Mouse (Mus musculus) megakaryocyte, adult 5-6 weeks (primary cell): Measurements from ENCODE around the gene Catsper2. TPM values are rescaled to one million over a fixed set of nuclear protein-coding genes. Genes with fewer than 3 reads are reported as not detected.
A peak's percentile ranks its signal among the peaks of the same experiment; 100 is the strongest.

Experiments
- ATAC-seq: 2 replicates; pipeline ENCODE4 v1.8.0; 2016; ENCODE audit warnings: mild to moderate bottlenecking, inconsistent platforms; ENCODE audit not compliant: poor library complexity, severe bottlenecking
- total RNA-seq, 2 experiments: library from RNA; stranded (forward) in 1 of 2; stranded (reverse) in 1 of 2; fragments of 153-499, 151-499 nt in 1 of 2; fragments of 221-1000, 200-1000 nt in 1 of 2; gene quantifications; 2 replicates each; pipeline versions ENCODE4 v1.2.3 to v1.2.4; 2015 to 2017

The Catsper2 gene
- total RNA-seq, 2 experiments from 2014 or later, result 1.4 to 2.1 TPM

DNA sequence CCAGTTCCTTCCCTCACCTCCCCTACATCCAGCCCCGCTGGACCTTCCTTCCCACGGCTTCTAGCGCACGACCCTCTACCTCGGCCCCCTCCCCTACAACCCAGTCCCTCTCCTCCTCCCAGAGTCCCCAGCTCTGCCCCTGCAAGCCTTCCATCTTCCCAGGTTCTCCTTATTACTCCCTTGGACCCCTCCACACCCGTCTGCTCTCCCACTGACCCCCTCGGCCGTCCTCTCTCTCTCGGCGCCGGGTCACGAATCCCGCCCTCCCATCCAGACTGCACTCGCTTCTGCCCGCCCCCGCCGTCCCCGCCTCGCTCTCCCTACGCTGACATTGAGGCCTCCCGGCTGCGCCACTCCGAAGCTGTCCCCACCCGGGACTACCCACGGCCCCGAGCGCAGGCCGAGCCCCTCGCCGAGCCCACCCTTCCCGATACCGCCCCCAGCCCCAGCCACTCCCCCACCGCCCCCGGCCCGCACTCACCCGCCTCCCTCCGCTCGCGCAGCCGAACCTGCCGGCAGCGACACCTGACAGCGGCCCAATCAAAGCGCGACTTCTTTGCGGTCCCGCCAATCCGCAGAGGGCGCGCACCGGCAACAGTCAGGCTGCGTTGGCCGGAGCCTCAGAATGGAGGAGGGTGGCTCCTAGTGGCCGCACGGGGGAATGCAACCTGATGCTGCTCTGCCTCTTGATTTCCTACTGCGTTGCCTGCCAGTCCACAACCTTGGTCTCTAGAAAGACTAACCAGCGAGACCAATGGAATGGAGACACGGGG lies 58.6 kb downstream of the Catsper2 start, which contains the start of gene Ppip5k1:
Gene Ppip5k1 (minus strand): TSS at position 577 of the 773 bp plus-strand sequence.
- peak; percentile 99 for ATAC-seq

- ATAC-seq, result no peak
Observed at GRCm38 (mm10) chr2:121354378-121354777, 59.2 kb downstream of the Catsper2 start.

DNA sequence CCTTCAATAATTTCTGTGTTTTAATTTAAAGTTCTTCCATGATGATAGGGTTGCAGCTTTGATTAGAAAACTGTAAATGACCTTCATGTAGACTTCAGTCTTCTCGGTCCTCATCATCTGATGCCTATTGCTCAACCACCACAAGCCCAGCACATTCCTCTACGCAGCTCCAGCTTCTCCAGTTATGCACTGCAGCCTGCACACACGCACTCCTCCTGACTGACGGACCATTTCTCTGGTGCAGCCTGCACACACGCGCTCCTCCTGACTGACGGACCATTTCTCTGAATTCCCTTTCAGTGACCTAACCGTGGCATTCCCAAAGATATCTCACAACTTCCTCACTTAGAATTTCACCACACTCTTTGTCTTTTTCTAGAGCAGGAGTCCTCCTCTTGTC lies 60.4 kb downstream of the Catsper2 start:
- ATAC-seq, result no peak

Other genes with a start within 250 kb of the Catsper2 start
- 45.1 and 45.5 TPM in 2 replicates for gene Tubgcp4, start 243.1 kb downstream of the Catsper2 start, total RNA-seq (2015)
- gene Tubgcp4, start 243.1 kb downstream of the Catsper2 start, total RNA-seq (2017), result 34.3 and 42.9 TPM in 2 replicates
- 24.3 and 27.1 TPM in 2 replicates for gene Zscan29, start 242.7 kb downstream of the Catsper2 start, total RNA-seq (2015)
- 27.0 and 37.4 TPM in 2 replicates for gene Zscan29, start 242.7 kb downstream of the Catsper2 start, total RNA-seq (2017)
- 8.3 and 10.3 TPM in 2 replicates for gene Trp53bp1, start 142.4 kb downstream of the Catsper2 start, total RNA-seq (2015)
- gene Trp53bp1, start 142.4 kb downstream of the Catsper2 start, total RNA-seq (2017), result 4.6 and 7.9 TPM in 2 replicates
- gene Map1a, start 124.2 kb downstream of the Catsper2 start, total RNA-seq (2015), result 0.96 TPM in 1 of 2 replicates, not detected in the other
- gene Map1a, start 124.2 kb downstream of the Catsper2 start, total RNA-seq (2017), result 0.04 and 0.08 TPM in 2 replicates
- gene Ppip5k1, start 58.4 kb downstream of the Catsper2 start, total RNA-seq (2015), result 4.5 and 6.5 TPM in 2 replicates
- gene Ppip5k1, start 58.4 kb downstream of the Catsper2 start, total RNA-seq (2017), result 8.8 and 12.5 TPM in 2 replicates
- not detected in 2 replicates for gene Ckmt1, start 56.1 kb downstream of the Catsper2 start, total RNA-seq (2015)
- not detected in 2 replicates for gene Ckmt1, start 56.1 kb downstream of the Catsper2 start, total RNA-seq (2017)
- gene Strc, start 26.6 kb downstream of the Catsper2 start, total RNA-seq (2015), result not detected in 2 replicates
- gene Strc, start 26.6 kb downstream of the Catsper2 start, total RNA-seq (2017), result not detected in 2 replicates
- 273 and 278 TPM in 2 replicates for gene Pdia3, start within 50 bp of the Catsper2 start, total RNA-seq (2015)
- 222 and 236 TPM in 2 replicates for gene Pdia3, start within 50 bp of the Catsper2 start, total RNA-seq (2017)
- not detected in 2 replicates for gene Ell3, start 30.5 kb upstream of the Catsper2 start, total RNA-seq (2015)
- not detected in 2 replicates for gene Ell3, start 30.5 kb upstream of the Catsper2 start, total RNA-seq (2017)
- gene Serf2, start 35.4 kb upstream of the Catsper2 start, total RNA-seq (2015), result 390 and 393 TPM in 2 replicates
- gene Serf2, start 35.4 kb upstream of the Catsper2 start, total RNA-seq (2017), result 216 and 267 TPM in 2 replicates
- 68.9 and 78.0 TPM in 2 replicates for gene Hypk, start 39.5 kb upstream of the Catsper2 start, total RNA-seq (2015)
- gene Hypk, start 39.5 kb upstream of the Catsper2 start, total RNA-seq (2017), result 58.5 and 73.2 TPM in 2 replicates
- gene Serinc4, start 43.0 kb upstream of the Catsper2 start, total RNA-seq (2015), result not detected in 2 replicates
- 0.22 TPM in 1 of 2 replicates, not detected in the other for gene Serinc4, start 43.0 kb upstream of the Catsper2 start, total RNA-seq (2017)
- 39.0 and 40.4 TPM in 2 replicates for gene Mfap1b, start 60.3 kb upstream of the Catsper2 start, total RNA-seq (2015)
- 42.2 and 48.4 TPM in 2 replicates for gene Mfap1b, start 60.3 kb upstream of the Catsper2 start, total RNA-seq (2017)
- gene Mfap1a, start 92.9 kb upstream of the Catsper2 start, total RNA-seq (2015), result 22.1 and 24.2 TPM in 2 replicates
- gene Mfap1a, start 92.9 kb upstream of the Catsper2 start, total RNA-seq (2017), result 42.7 and 47.2 TPM in 2 replicates
- gene Wdr76, start 92.9 kb upstream of the Catsper2 start, total RNA-seq (2015), result 25.7 and 34.4 TPM in 2 replicates
- gene Wdr76, start 92.9 kb upstream of the Catsper2 start, total RNA-seq (2017), result 34.5 and 35.6 TPM in 2 replicates